Mouse (Mus musculus): ENCODE results near the gene Sppl3. TPM values are rescaled to one million over a fixed set of nuclear protein-coding genes. Genes with fewer than 3 reads are reported as not detected.

Gene Sppl3
- polyA plus RNA-seq, 1 experiment from 2014 or later: 39.6 TPM

GRCm38 (mm10) chr5:115134234-115135165 lies 123.6 kb downstream of the Sppl3 start, which contains the start of gene Unc119b:
Gene Unc119b, minus strand, starts transcription at chr5:115134975.
- H3K27me3 ChIP-seq (ENCODE audit: insufficient read depth, low read length): no peaks in the 10 kb centered on the region
- peaks cover 7% of the 10 kb centered on the region for H3K4me1 ChIP-seq (ENCODE audit: insufficient read depth)
- peak within 1 kb of the TSS; percentile 95 for H3K4me2 ChIP-seq
- TF ChIP-seq CTCF (IDR thresholded peaks at IDR 0.05; ENCODE audit: low read depth): no peak
- peak within 1 kb of the TSS; percentile 81 for H3K9ac ChIP-seq
- no peak within 1 kb of the TSS for H3K27ac ChIP-seq (ENCODE audit: low read depth)
- H3K36me3 ChIP-seq (ENCODE audit: insufficient read depth): peaks cover 9% of the 10 kb centered on the region
- DNase-seq (peak; percentile 94), ATAC-seq (ENCODE audit: insufficient read depth) (peak; percentile 94)
- peak within 1 kb of the TSS; percentile 80 for H3K4me3 ChIP-seq (ENCODE audit: low read depth, low read length)
- H3K9me3 ChIP-seq (ENCODE audit: low read depth, low read length): no peaks in the 10 kb centered on the region
- WGBS: under 1% methylated on average over 77 of the region's 81 CpGs

DNA sequence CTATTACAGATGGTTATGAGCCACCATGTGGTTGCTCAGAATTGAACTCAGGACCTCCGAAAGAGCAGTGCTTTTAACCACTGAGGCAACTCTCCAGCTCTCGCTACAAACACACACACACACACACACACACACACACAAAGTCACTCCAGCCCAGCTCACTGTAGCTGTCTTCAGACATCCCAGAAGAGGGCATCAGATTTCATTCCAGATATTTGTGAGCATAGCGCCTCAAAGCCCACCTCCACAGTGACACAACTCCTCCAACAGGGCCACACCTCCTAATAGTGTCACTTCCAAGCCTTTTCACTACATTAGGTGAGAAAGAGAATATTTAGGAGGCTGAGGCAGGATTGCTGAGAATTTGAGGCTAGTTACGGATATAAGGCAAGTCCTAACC lies 128.2 kb downstream of the Sppl3 start:
- Histone ChIP-seq H3K4me1 (ENCODE audit: insufficient read depth) (no peaks in the 10 kb centered on the region), H3K9ac (no peak overlapping the region), H3K27ac (ENCODE audit: low read depth) (no peak overlapping the region), H3K27me3 (ENCODE audit: insufficient read depth, low read length) (no peaks in the 10 kb centered on the region), H3K36me3 (ENCODE audit: insufficient read depth) (0 out of 2 replicates have a peak, but pooled peaks cover 6% of the 10 kb centered on the region), H3K9me3 (ENCODE audit: low read depth, low read length) (no peaks in the 10 kb centered on the region), H3K4me2 (no peak overlapping the region), H3K4me3 (ENCODE audit: low read depth, low read length) (no peak overlapping the region)
- DNase-seq (no peak), ATAC-seq (ENCODE audit: insufficient read depth) (no peak)
- 49% methylated on average over 4 of the region's 4 CpGs for WGBS
- no peak for TF ChIP-seq CTCF (IDR thresholded peaks at IDR 0.05; ENCODE audit: low read depth)

- 46% methylated on average over 3 of the region's 3 CpGs for WGBS
- Histone ChIP-seq H3K4me3 (ENCODE audit: low read depth, low read length) (no peak overlapping the region), H3K36me3 (ENCODE audit: insufficient read depth) (peaks cover 19% of the 10 kb centered on the region), H3K4me2 (no peak overlapping the region), H3K27ac (ENCODE audit: low read depth) (no peak overlapping the region), H3K27me3 (ENCODE audit: insufficient read depth, low read length) (no peaks in the 10 kb centered on the region), H3K9ac (no peak overlapping the region), H3K4me1 (ENCODE audit: insufficient read depth) (no peaks in the 10 kb centered on the region), H3K9me3 (ENCODE audit: low read depth, low read length) (no peaks in the 10 kb centered on the region)
- DNase-seq: no peak
- no peak for ATAC-seq (ENCODE audit: insufficient read depth)
- no peak for TF ChIP-seq CTCF (IDR thresholded peaks at IDR 0.05; ENCODE audit: low read depth)
Measured at GRCm38 (mm10) chr5:115140726-115141125, 129.8 kb downstream of the Sppl3 start.

DNA sequence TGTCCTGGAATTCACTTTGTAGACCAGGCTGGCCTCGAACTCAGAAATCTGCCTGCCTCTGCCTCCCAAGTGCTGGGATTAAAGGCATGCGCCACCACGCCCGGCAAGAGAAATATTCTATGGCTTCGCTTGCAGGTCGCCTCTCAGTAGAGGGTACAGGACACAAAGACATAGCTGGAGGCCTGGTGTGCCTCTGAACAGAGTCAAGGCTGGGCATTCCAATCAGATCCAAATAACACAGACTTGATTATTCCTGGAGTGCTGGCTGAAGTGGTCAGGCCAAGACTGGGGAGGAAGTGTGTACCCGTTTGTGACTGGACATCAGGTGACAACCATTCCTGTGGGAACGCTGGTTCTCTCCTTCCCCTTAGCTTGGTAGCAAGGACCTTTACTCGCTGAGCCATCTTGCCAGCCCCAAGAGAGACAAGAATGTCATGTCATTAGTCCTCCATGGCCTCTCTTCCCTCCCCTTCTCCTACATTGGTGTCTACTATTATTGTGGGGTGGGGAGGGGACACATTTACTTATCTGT lies 131.3 kb downstream of the Sppl3 start:
- no peak overlapping the region for H3K27ac ChIP-seq (ENCODE audit: low read depth)
- H3K9me3 ChIP-seq (ENCODE audit: low read depth, low read length): no peaks in the 10 kb centered on the region
- DNase-seq: no peak
- no peaks in the 10 kb centered on the region for H3K4me1 ChIP-seq (ENCODE audit: insufficient read depth)
- WGBS: 86% methylated on average over 9 of the region's 9 CpGs
- no peak for TF ChIP-seq CTCF (IDR thresholded peaks at IDR 0.05; ENCODE audit: low read depth)
- H3K36me3 ChIP-seq (ENCODE audit: insufficient read depth): peaks cover 34% of the 10 kb centered on the region
- no peak overlapping the region for H3K9ac ChIP-seq
- no peak overlapping the region for H3K4me2 ChIP-seq
- no peak for ATAC-seq (ENCODE audit: insufficient read depth)
- H3K27me3 ChIP-seq (ENCODE audit: insufficient read depth, low read length): no peaks in the 10 kb centered on the region
- H3K4me3 ChIP-seq (ENCODE audit: low read depth, low read length): no peak overlapping the region

- H3K4me1 ChIP-seq (ENCODE audit: insufficient read depth): no peaks in the 10 kb centered on the region
- H3K4me2 ChIP-seq: no peak overlapping the region
- peaks cover 48% of the 10 kb centered on the region for H3K36me3 ChIP-seq (ENCODE audit: insufficient read depth)
- H3K27ac ChIP-seq (ENCODE audit: low read depth): no peak overlapping the region
- 75% methylated on average over 10 of the region's 10 CpGs for WGBS
- H3K9ac ChIP-seq: no peak overlapping the region
- H3K9me3 ChIP-seq (ENCODE audit: low read depth, low read length): no peaks in the 10 kb centered on the region
- ATAC-seq (ENCODE audit: insufficient read depth) (no peak), DNase-seq (no peak)
- H3K27me3 ChIP-seq (ENCODE audit: insufficient read depth, low read length): no peaks in the 10 kb centered on the region
- TF ChIP-seq CTCF (IDR thresholded peaks at IDR 0.05; ENCODE audit: low read depth): no peak
- H3K4me3 ChIP-seq (ENCODE audit: low read depth, low read length): no peak overlapping the region
Measured at GRCm38 (mm10) chr5:115143552-115143951, 132.6 kb downstream of the Sppl3 start.

GRCm38 (mm10) chr5:115144471-115144870 lies 133.5 kb downstream of the Sppl3 start:
- ATAC-seq (ENCODE audit: insufficient read depth) (no peak), DNase-seq (no peak)
- H3K4me3 ChIP-seq (ENCODE audit: low read depth, low read length): no peak overlapping the region
- no peak for TF ChIP-seq CTCF (IDR thresholded peaks at IDR 0.05; ENCODE audit: low read depth)
- H3K4me2 ChIP-seq: no peak overlapping the region
- no peaks in the 10 kb centered on the region for H3K27me3 ChIP-seq (ENCODE audit: insufficient read depth, low read length)
- no peaks in the 10 kb centered on the region for H3K9me3 ChIP-seq (ENCODE audit: low read depth, low read length)
- H3K27ac ChIP-seq (ENCODE audit: low read depth): no peak overlapping the region
- peaks cover 56% of the 10 kb centered on the region for H3K36me3 ChIP-seq (ENCODE audit: insufficient read depth)
- 76% methylated on average over 6 of the region's 6 CpGs for WGBS
- H3K9ac ChIP-seq: no peak overlapping the region
- H3K4me1 ChIP-seq (ENCODE audit: insufficient read depth): no peaks in the 10 kb centered on the region

- no peaks in the 10 kb centered on the region for H3K4me1 ChIP-seq (ENCODE audit: insufficient read depth)
Measured at GRCm38 (mm10) chr5:115145253-115145968, 134.5 kb downstream of the Sppl3 start.

More at GRCm38 (mm10) chr5:115145253-115145968, 134.5 kb downstream of the Sppl3 start:
- ATAC-seq (ENCODE audit: insufficient read depth) (no peak), DNase-seq (no peak)
- no peaks in the 10 kb centered on the region for H3K27me3 ChIP-seq (ENCODE audit: insufficient read depth, low read length)
- no peak overlapping the region for H3K4me3 ChIP-seq (ENCODE audit: low read depth, low read length)
- H3K9me3 ChIP-seq (ENCODE audit: low read depth, low read length): no peaks in the 10 kb centered on the region
- no peak overlapping the region for H3K27ac ChIP-seq (ENCODE audit: low read depth)
- TF ChIP-seq CTCF (IDR thresholded peaks at IDR 0.05; ENCODE audit: low read depth): no peak
- H3K36me3 ChIP-seq (ENCODE audit: insufficient read depth): peaks cover 65% of the 10 kb centered on the region
- H3K9ac ChIP-seq: no peak overlapping the region
- WGBS: 71% methylated on average over 11 of the region's 11 CpGs
- H3K4me2 ChIP-seq: no peak overlapping the region
